Mouse (Mus musculus): ENCODE measurements around the gene Olfr284. TPM values are rescaled to one million over a fixed set of nuclear protein-coding genes. Genes with fewer than 3 reads are reported as not detected.

The Olfr284 gene
- total RNA-seq (2021), result not detected
- long read RNA-seq, experiment 1, result 0 reads
- long read RNA-seq, experiment 2, result 0 reads

- DNase-seq, result no peak
Measured at GRCm38 (mm10) chr15:98340887-98341286, at the start of gene Olfr284. Olfr284 (minus strand) TSS chr15:98340987.

- peak; percentile 70 to 82 for DNase-seq
Measured at GRCm38 (mm10) chr15:98389796-98390195, 49.0 kb upstream of the Olfr284 start.

GRCm38 (mm10) chr15:98387621-98388020, 46.8 kb upstream of the Olfr284 start:
- DNase-seq, result peak in 1 of 2 experiments; percentile 8

- DNase-seq, result no peak
Measured at GRCm38 (mm10) chr15:98380846-98381245, 40.1 kb upstream of the Olfr284 start, which contains the start of gene Olfr283. Olfr283 (minus strand) TSS chr15:98380946.

GRCm38 (mm10) chr15:98378209-98378608, 37.4 kb upstream of the Olfr284 start:
- DNase-seq, result no peak

- no peak for DNase-seq
Measured at GRCm38 (mm10) chr15:98317177-98317724, 23.5 kb downstream of the Olfr284 start, which contains the start of gene Olfr285. Olfr285 (minus strand) TSS chr15:98317353.

- DNase-seq, result no peak
Measured at GRCm38 (mm10) chr15:98315703-98316102, 25.1 kb downstream of the Olfr284 start.

GRCm38 (mm10) chr15:98295628-98296551, 44.9 kb downstream of the Olfr284 start, which contains the start of gene Zfp641:
Zfp641 (minus strand) TSS chr15:98296161.
- DNase-seq, result peak; percentile 40 to 44

- no peak for DNase-seq
Measured at GRCm38 (mm10) chr15:98293651-98294050, 47.1 kb downstream of the Olfr284 start.

Other genes with a start within 250 kb of the Olfr284 start
- gene Pfkm, start 248.4 kb downstream of the Olfr284 start, total RNA-seq (2021), result 1,000 to 10,000 TPM in 1 of 2 experiments, 100 to 1,000 TPM in 1; 867 to 1,020 TPM
- gene Senp1, start 247.2 kb downstream of the Olfr284 start, total RNA-seq (2021), result 1 to 10 TPM; 8.5 to 9.5 TPM
- 100 to 1,000 TPM; 107 to 122 TPM for gene Asb8, start 175.4 kb downstream of the Olfr284 start, total RNA-seq (2021)
- gene Ccdc184, start 173.8 kb downstream of the Olfr284 start, total RNA-seq (2021), result under 1 TPM; 0.39 to 0.50 TPM
- not detected for gene Olfr288, start 145.4 kb downstream of the Olfr284 start, total RNA-seq (2021)
- gene Gm44579, start 120.0 kb downstream of the Olfr284 start, total RNA-seq (2021), result not detected
- gene Olfr287, start 119.9 kb downstream of the Olfr284 start, total RNA-seq (2021), result not detected
- gene Olfr286, start 106.5 kb downstream of the Olfr284 start, total RNA-seq (2021), result not detected
- not detected for gene H1fnt, start 83.7 kb downstream of the Olfr284 start, total RNA-seq (2021)
- gene Zfp641, start 44.8 kb downstream of the Olfr284 start, total RNA-seq (2021), result 1 to 10 TPM; 5.7 to 5.8 TPM
- not detected for gene Olfr285, start 23.6 kb downstream of the Olfr284 start, total RNA-seq (2021)
- gene Olfr283, start 40.0 kb upstream of the Olfr284 start, total RNA-seq (2021), result not detected
- gene Olfr282, start 90.2 kb upstream of the Olfr284 start, total RNA-seq (2021), result not detected
- gene Olfr281, start 111.6 kb upstream of the Olfr284 start, total RNA-seq (2021), result not detected
- not detected for gene OR5BS1P, start 128.9 kb upstream of the Olfr284 start, total RNA-seq (2021)
- gene Lalba, start 141.7 kb upstream of the Olfr284 start, total RNA-seq (2021), result under 1 TPM in 1 of 2 experiments, not detected in 1; 0.39 TPM
- gene Olfr279, start 151.4 kb upstream of the Olfr284 start, total RNA-seq (2021), result not detected
- gene Kansl2, start 193.3 kb upstream of the Olfr284 start, total RNA-seq (2021), result 10 to 100 TPM; 73.5 to 85.8 TPM
- gene Ccnt1, start 229.9 kb upstream of the Olfr284 start, total RNA-seq (2021), result 10 to 100 TPM; 26.3 to 31.2 TPM
- gene 4930415O20Rik, start 230.0 kb upstream of the Olfr284 start, total RNA-seq (2021), result 1 to 10 TPM; 2.5 to 2.8 TPM